Mouse (Mus musculus): ENCODE measurements around the gene Syn3.
A peak's percentile ranks its signal among the peaks of the same experiment; 100 is the strongest.
"Not testable (repeated sequence)": the region's sequence is repeated elsewhere in the genome, so short reads cannot be mapped to it uniquely, and the experiment has no call there.

Gene Syn3

GRCm38 (mm10) chr10:86416806-86417205 lies 81.9 kb downstream of the Syn3 start:
- no peak for DNase-seq

GRCm38 (mm10) chr10:86410868-86411267 lies 87.8 kb downstream of the Syn3 start:
- no peak for DNase-seq

- no peak for DNase-seq
These were observed 91.7 kb downstream of the Syn3 start for GRCm38 (mm10) chr10:86406952-86407351.

- DNase-seq, result peak; percentile 13
These were observed 100.4 kb downstream of the Syn3 start for GRCm38 (mm10) chr10:86398347-86398720.

GRCm38 (mm10) chr10:86397577-86398346 lies 100.9 kb downstream of the Syn3 start:
- DNase-seq, result no peak

GRCm38 (mm10) chr10:86392399-86392798 lies 106.3 kb downstream of the Syn3 start:
- no peak for DNase-seq

GRCm38 (mm10) chr10:86389913-86390312 lies 108.8 kb downstream of the Syn3 start:
- no peak for DNase-seq

- DNase-seq, result no peak
These were observed 109.3 kb downstream of the Syn3 start for GRCm38 (mm10) chr10:86389357-86389756.

GRCm38 (mm10) chr10:86388803-86389202 lies 109.9 kb downstream of the Syn3 start:
- no peak for DNase-seq

GRCm38 (mm10) chr10:86387821-86388440 lies 110.8 kb downstream of the Syn3 start:
- peak; percentile 27 for DNase-seq

GRCm38 (mm10) chr10:86386232-86386631 lies 112.5 kb downstream of the Syn3 start:
- no peak for DNase-seq

GRCm38 (mm10) chr10:86385656-86386055 lies 113.0 kb downstream of the Syn3 start:
- no peak for DNase-seq

GRCm38 (mm10) chr10:86384655-86385054 lies 114.0 kb downstream of the Syn3 start:
- no peak for DNase-seq

GRCm38 (mm10) chr10:86381922-86382260 lies 116.8 kb downstream of the Syn3 start:
- DNase-seq, result no peak

GRCm38 (mm10) chr10:86381150-86381921 lies 117.4 kb downstream of the Syn3 start:
- no peak for DNase-seq

GRCm38 (mm10) chr10:86380626-86381025 lies 118.1 kb downstream of the Syn3 start:
- no peak for DNase-seq

- DNase-seq, result not testable (repeated sequence)
These were observed 119.9 kb downstream of the Syn3 start for GRCm38 (mm10) chr10:86378803-86379202.

GRCm38 (mm10) chr10:86376392-86377185 lies 122.1 kb downstream of the Syn3 start:
- DNase-seq, result no peak

GRCm38 (mm10) chr10:86375903-86376302 lies 122.8 kb downstream of the Syn3 start:
- peak; percentile 44 for DNase-seq

GRCm38 (mm10) chr10:86374061-86374460 lies 124.6 kb downstream of the Syn3 start:
- DNase-seq, result no peak

GRCm38 (mm10) chr10:86371561-86371960 lies 127.1 kb downstream of the Syn3 start:
- no peak for DNase-seq

- DNase-seq, result no peak
These were observed 129.3 kb downstream of the Syn3 start for GRCm38 (mm10) chr10:86369346-86369745.

- peak; percentile 57 for DNase-seq
These were observed 129.9 kb downstream of the Syn3 start for GRCm38 (mm10) chr10:86368811-86369210.

Measured in kidney, adult 18-20 months (tissue).